Mouse (Mus musculus): ENCODE measurements around the gene Zfp994. TPM values are rescaled to one million over a fixed set of nuclear protein-coding genes. Genes with fewer than 3 reads are reported as not detected.
A peak's percentile ranks its signal among the peaks of the same experiment; 100 is the strongest.
"Not testable (repeated sequence)": the region's sequence is repeated elsewhere in the genome, so short reads cannot be mapped to it uniquely, and the experiment has no call there.

Zfp994 gene
- 5.0 TPM in 2 replicates for total RNA-seq (2021)
- long read RNA-seq, full-length matches to known transcripts = 2 of 8 reads
- long read RNA-seq, partial matches to known transcripts = 0 of 8 reads
- long read RNA-seq, other reads (novel, unspliced or antisense) = 6 of 8 reads

DNA sequence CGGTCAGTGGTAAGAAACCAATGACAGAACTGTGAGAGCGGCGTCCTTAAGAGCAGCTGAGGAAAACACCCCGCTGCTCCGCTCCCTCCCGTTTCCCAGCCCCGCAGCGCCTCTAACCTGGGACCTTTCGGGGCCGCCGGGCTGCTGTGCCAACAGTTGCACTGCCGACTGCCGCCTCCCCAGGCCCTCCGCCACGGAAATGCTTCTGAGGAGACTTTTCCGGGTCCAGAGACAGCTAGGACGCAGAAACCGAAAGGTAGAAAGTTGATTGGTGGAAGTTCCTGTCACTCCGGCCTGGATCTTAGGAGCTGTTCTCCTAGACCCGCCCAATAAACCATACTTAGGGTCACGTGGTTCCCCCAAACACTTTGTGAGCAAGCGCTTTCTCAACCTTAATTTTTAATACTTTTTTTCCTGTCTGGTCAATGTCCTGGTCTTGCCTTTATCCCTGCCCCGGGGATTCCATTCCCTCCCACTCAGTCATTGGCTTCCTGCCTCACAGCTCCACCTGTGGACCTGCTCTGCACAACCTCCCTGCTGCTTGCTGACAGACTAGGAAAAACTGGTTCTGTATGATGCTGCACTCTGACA is at the start of gene Zfp994:
Gene Zfp994 (minus strand): TSS at position 195 of the 591 bp plus-strand sequence.
- peak; percentile 85 for DNase-seq

DNA sequence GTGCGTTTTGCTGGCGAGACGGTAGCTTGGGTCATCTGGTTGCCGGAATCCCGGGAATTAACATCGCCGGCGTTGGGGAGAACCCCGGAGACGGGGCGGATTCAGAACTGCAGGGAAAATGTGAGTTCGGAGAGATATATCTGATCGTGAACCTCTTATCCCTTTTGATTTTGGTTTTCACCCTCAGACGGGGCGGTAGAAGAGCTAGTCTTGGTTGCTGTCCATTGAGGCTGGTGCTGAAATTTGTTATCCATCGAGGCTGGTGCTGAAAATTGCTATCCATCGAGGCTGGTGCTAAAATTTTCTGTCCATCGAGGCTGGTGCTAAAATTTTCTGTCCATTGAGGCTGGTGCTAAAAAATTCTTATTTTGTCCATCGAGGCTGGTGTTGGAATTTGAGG is 5.3 kb upstream of the Zfp994 start:
- not testable (repeated sequence) for DNase-seq

DNA sequence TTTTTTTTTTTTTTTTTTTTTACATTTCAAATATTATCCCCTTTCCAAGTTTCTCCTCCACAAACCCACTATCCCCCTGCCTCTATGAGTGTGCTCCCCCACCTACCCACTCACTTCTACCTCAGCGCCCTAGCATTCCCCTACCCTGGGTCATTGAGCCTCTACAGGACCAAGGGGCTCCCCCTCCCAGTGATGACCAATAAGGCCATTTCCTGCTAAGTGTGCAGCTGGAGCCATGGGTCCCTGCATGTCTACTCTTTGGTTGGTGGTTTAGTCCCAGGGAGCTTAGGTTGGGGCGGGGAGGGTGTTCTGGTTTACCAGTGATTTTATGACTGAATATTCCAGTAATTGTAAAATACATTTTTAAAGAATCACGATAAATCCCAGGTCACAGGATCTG is 401 bp downstream of the Zfp994 start:
- DNase-seq = not testable (repeated sequence)

DNA sequence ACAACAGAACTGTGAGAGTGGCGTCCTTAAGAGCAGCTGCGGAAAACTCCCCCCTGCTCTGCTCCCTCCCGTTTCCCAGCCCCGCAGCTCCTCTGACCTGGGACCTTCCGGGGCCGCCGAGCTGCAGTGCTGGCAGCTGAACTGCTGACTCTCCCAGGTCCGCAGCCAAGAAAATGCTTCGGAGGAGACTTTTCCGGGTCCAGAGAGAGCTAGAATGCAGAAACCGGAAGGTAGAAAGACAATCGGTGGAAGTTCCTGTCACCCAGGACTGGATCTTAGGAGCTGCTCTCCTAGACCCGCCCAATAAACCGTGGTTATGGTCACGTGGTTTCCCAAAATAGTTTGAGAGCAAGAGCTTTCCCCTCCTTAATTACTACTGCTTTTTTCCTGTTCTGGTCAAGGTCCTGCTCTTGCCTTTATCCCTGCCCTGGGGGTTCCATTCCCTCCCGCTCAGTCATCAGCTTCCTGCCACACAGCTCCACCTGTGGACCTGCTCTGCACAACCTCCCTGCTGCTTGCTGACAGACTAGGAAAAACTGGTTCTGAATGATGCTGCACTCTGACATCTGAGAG is 59.6 kb downstream of the Zfp994 start, which contains the start of gene Zfp947:
Gene Zfp947 (minus strand): TSS at position 469 of the 573 bp plus-strand sequence.
- DNase-seq = peak; percentile 45

DNA sequence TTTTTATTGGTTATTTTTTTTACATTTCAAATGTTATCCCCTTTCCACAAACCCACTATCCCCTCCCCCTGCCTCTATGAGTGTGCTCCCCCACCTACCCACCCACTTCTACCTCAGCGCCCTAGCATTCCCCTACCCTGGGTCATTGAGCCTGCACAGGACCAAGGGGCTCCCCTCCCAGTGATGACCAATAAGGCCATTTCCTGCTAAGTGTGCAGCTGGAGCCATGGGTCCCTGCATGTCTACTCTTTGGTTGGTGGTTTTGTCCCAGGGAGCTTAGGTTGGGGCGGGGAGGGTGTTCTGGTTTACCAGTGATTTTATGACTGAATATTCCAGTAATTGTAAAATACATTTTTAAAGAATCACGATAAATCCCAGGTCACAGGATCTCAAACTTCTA is 60.1 kb downstream of the Zfp994 start:
- DNase-seq = not testable (repeated sequence)

DNA sequence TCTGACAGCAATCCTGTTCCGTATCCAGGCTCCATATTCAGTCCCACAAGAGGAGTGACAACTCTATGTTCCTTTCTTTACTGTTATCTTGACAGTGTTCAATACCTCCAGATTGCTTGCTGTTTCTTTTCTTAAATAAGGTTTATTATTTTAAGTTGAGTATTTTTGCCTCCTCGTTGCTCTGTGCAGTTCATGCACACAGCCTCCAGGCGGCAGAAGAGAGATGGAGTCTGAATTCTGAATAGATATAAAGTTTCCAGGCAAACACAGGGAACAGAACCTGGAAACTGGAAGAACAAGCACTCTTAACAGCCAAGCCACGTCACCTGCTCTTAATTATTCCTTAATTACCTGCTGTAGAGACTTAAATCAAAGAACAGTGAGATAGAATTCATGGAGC is 71.5 kb downstream of the Zfp994 start:
- DNase-seq = not testable (repeated sequence)

Other genes starting within 250 kb of the Zfp994 start
- gene Zfp947, start 59.4 kb downstream of the Zfp994 start, total RNA-seq (2021) = 1.1 and 1.6 TPM in 2 replicates
- gene CT030661.1, start 89.2 kb upstream of the Zfp994 start, total RNA-seq (2021) = 11.4 and 11.7 TPM in 2 replicates
- gene Zfp944, start 135.8 kb upstream of the Zfp994 start, total RNA-seq (2021) = 7.2 and 7.7 TPM in 2 replicates
- 8.9 and 11.0 TPM in 2 replicates for gene Zfp758, start 135.8 kb upstream of the Zfp994 start, total RNA-seq (2021)
- 7.3 and 8.4 TPM in 2 replicates for gene Zfp946, start 198.6 kb upstream of the Zfp994 start, total RNA-seq (2021)